Mouse (Mus musculus) midbrain, postnatal 0 days (tissue): ENCODE results near the gene 1700025G04Rik. TPM values are rescaled to one million over a fixed set of nuclear protein-coding genes. Genes with fewer than 3 reads are reported as not detected.

ENCODE experiments used
- ATAC-seq: fragments of 200-750 bp; cut with Nextera tagmentation; 2 replicates; pipeline ENCODE4 v1.8.0; 2017; ENCODE audit warnings: moderate number of reproducible peaks, mild to moderate bottlenecking, moderate TSS enrichment, moderate library complexity; ENCODE audit not compliant: low FRiP score
- DNase-seq: peaks from one replicate; pipeline ENCODE4 v3.0.0-alpha.2; 2015; ENCODE audit warnings: low spot score
- H3K27ac ChIP-seq: fragments of 300-500 bp; sonication (generic); 2 replicates; pipeline ENCODE4 v1.5.1; 2014; ENCODE audit warnings: low read depth, mild to moderate bottlenecking, low read length, mixed read lengths
- H3K27me3 ChIP-seq: fragments of 300-500 bp; sonication (generic); 2 replicates; pipeline ENCODE4 v1.6.1; 2014; ENCODE audit warnings: low read length, control low read depth, mixed read lengths; ENCODE audit not compliant: insufficient read depth
- H3K36me3 ChIP-seq: fragments of 300-500 bp; sonication (generic); 2 replicates; pipeline ENCODE4 v1.6.1; 2014; ENCODE audit warnings: low read length, control low read depth, mixed read lengths; ENCODE audit not compliant: insufficient read depth
- H3K4me1 ChIP-seq: fragments of 300-500 bp; sonication (generic); 2 replicates; pipeline ENCODE4 v1.6.1; 2014; ENCODE audit warnings: mild to moderate bottlenecking, control low read depth, antibody characterized with exemption, low read length, mixed read lengths; ENCODE audit not compliant: insufficient read depth
- H3K4me2 ChIP-seq: fragments of 300-500 bp; sonication (generic); 2 replicates; pipeline ENCODE4 v1.6.1; 2014; ENCODE audit warnings: low read depth, mild to moderate bottlenecking, low read length, mixed read lengths; ENCODE audit not compliant: poor library complexity, severe bottlenecking
- H3K4me3 ChIP-seq: fragments of 300-500 bp; sonication (generic); 2 replicates; pipeline ENCODE4 v1.5.1; 2014; ENCODE audit warnings: low read depth, mild to moderate bottlenecking, low read length, moderate library complexity
- H3K9ac ChIP-seq: fragments of 300-500 bp; sonication (generic); replicated peaks from 2 replicates; pipeline ENCODE4 v1.6.1; 2014; ENCODE audit warnings: mild to moderate bottlenecking, low read length, moderate library complexity, mixed read lengths; ENCODE audit not compliant: poor library complexity, severe bottlenecking
- H3K9me3 ChIP-seq: fragments of 300-500 bp; sonication (generic); 2 replicates; pipeline ENCODE4 v1.6.1; 2016; ENCODE audit warnings: low read length, control low read depth
- CTCF ChIP-seq: IDR thresholded peaks from 2 replicates; pipeline ENCODE4 v1.5.1; 2016; ENCODE audit warnings: antibody characterized with exemption, mild to moderate bottlenecking
- WGBS: fragments of 180-500 bp; shearing (Covaris S2); extraction: QIAGEN DNeasy Blood & Tissue Kit; methylation state at CpG from one replicate; pipeline ENCODE4 v1.1.7; 2014; 5-methylcytosine and 5-hydroxymethylcytosine counted together
- polyA plus RNA-seq: library from polyadenylated mRNA; unstranded; fragments of >200 nt; fragmentation: Nextera tagmentation; extraction: Ambion mirVana; gene quantifications from 2 replicates; pipeline ENCODE4 v1.2.1, GENCODE M21; 2015
- total RNA-seq: library from RNA; depleted of rRNA; stranded (reverse); fragments of >200 nt; gene quantifications from 2 replicates; pipeline ENCODE4 v1.2.3, GENCODE M21; 2014

The 1700025G04Rik gene
- total and polyA plus RNA-seq, 2 experiments from 2014 or later, result 22.6 to 24.0 TPM

DNA sequence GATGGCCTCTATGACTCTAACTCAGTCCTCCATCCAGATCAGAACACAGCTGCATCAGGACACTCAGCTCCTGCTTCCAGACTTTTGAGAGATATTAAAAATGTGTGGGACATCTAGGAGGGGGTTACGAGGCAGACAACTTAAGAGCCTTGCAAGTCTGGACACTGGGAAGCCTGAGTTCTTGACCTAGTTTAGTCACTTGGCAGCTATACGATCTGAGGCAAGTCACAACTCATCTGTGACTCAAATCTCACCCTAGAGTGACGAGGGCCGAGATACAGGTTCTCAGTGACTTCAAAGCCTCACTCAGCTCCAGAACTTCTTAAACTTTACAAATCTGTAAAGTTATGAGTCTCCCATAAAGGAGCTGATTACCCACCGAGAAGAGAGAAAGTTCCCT, 36.8 kb downstream of the 1700025G04Rik start:
- Histone ChIP-seq H3K27ac (no peak overlapping the region), H3K9ac (no peak overlapping the region), H3K36me3 (no peaks in the 10 kb centered on the region), H3K9me3 (no peaks in the 10 kb centered on the region), H3K4me3 (no peak overlapping the region), H3K4me1 (no peaks in the 10 kb centered on the region), H3K4me2 (no peak overlapping the region), H3K27me3 (no peaks in the 10 kb centered on the region)
- no peak for DNase-seq
- no peak for TF ChIP-seq CTCF
- ATAC-seq, result no peak
- 91% methylated on average over 5 of the region's 5 CpGs for WGBS

DNA sequence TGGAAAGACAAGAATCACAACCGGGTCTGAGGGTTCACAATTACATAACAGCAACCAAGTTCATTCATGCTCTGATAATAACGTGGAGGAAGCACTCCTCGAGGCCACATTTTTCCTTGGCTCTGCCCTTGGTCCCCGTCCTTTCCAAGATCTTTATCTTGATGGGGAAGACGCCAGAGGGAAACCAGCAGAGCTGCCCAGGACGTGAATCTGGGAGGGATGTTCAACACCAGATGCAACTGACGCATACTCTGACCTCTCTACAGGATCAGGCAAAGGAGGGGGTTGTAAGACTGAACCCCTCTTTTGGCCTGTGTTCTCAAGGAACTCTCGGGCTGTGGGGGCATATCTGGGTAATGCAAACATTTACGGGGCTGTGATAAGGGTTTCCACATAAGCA, 38.1 kb downstream of the 1700025G04Rik start:
- Histone ChIP-seq H3K4me1 (no peaks in the 10 kb centered on the region), H3K27ac (no peak overlapping the region), H3K4me3 (no peak overlapping the region), H3K4me2 (no peak overlapping the region), H3K27me3 (no peaks in the 10 kb centered on the region), H3K9ac (no peak overlapping the region), H3K36me3 (no peaks in the 10 kb centered on the region), H3K9me3 (no peaks in the 10 kb centered on the region)
- ATAC-seq (no peak), DNase-seq (no peak)
- 78% methylated on average over 9 of the region's 9 CpGs for WGBS
- no peak for TF ChIP-seq CTCF

DNA sequence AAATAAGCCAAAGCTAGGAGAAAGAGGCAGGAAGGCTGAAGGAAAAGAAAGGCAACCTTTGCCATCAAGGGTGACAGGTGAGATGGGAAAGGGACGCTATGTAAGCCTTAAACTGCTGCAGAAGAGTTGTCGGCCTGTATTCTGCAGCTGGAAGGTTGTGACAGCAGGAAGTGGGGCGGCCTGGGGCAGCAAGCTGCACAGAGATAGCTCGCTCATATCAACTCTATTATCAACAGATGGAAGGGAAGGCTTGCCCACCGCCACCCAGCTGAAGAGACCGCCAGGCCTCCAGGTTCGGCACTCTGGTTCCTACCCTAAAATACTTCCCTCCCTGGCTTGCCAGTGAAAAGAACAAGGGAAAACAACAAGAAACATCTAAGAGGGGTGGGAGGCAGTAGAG, 39.9 kb downstream of the 1700025G04Rik start:
- Histone ChIP-seq H3K4me2 (no peak overlapping the region), H3K9me3 (no peaks in the 10 kb centered on the region), H3K27ac (no peak overlapping the region), H3K9ac (no peak overlapping the region), H3K4me3 (no peak overlapping the region), H3K4me1 (no peaks in the 10 kb centered on the region), H3K36me3 (no peaks in the 10 kb centered on the region), H3K27me3 (no peaks in the 10 kb centered on the region)
- DNase-seq (no peak), ATAC-seq (no peak)
- 90% methylated on average over 7 of the region's 7 CpGs for WGBS
- TF ChIP-seq CTCF, result no peak

DNA sequence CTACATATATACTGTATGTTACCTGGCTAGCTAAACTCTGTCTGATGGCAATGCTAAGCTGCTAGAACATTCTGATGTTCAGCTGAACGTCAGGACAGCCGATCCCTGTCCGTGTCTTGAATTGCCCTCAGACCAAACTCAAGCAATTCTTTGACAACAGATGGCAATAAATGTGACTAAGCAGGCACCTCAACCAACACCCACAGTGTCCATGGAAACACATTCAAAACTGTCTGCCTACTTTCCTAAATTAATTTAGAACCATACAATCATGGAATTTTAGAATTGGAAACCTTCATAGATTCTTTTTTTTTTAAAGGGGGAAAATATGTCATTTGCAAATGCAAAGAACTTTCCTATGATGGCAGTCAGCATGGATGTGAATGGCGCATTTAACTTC, 41.6 kb downstream of the 1700025G04Rik start:
- no peaks in the 10 kb centered on the region for H3K27me3 ChIP-seq
- TF ChIP-seq CTCF, result no peak
- DNase-seq (no peak), ATAC-seq (no peak)
- H3K4me1 ChIP-seq, result no peaks in the 10 kb centered on the region
- no peaks in the 10 kb centered on the region for H3K36me3 ChIP-seq
- no peak overlapping the region for H3K9ac ChIP-seq
- no peak overlapping the region for H3K4me2 ChIP-seq
- no peaks in the 10 kb centered on the region for H3K9me3 ChIP-seq
- no peak overlapping the region for H3K4me3 ChIP-seq
- 83% methylated on average over 4 of the region's 4 CpGs for WGBS
- no peak overlapping the region for H3K27ac ChIP-seq

DNA sequence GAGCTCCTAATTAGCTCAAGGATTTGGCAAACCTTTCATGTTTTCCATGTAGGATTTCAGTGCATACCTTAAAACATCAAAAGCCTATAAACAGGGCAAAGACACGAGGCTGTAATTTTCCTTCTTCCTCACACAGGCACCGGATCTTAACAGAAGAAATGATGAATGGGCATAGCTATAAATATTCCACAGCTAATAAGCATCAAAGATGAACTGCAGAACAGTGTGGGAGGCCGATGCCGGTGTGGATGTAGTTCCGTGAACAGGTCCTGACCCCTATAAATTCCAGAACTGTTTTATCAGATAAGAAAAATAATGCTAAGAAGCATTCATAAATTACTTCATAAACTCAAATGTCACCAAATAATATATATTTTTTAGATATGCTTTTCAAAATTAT, 42.5 kb downstream of the 1700025G04Rik start:
- TF ChIP-seq CTCF, result no peak
- no peaks in the 10 kb centered on the region for H3K9me3 ChIP-seq
- 0 out of 2 replicates have a peak, but pooled peaks have one; percentile 9 for ATAC-seq
- H3K27ac ChIP-seq, result no peak overlapping the region
- no peak overlapping the region for H3K4me3 ChIP-seq
- 43% methylated on average over 5 of the region's 5 CpGs for WGBS
- no peaks in the 10 kb centered on the region for H3K4me1 ChIP-seq
- no peaks in the 10 kb centered on the region for H3K27me3 ChIP-seq
- no peak overlapping the region for H3K4me2 ChIP-seq
- DNase-seq, result no peak
- H3K9ac ChIP-seq, result no peak overlapping the region
- no peaks in the 10 kb centered on the region for H3K36me3 ChIP-seq

DNA sequence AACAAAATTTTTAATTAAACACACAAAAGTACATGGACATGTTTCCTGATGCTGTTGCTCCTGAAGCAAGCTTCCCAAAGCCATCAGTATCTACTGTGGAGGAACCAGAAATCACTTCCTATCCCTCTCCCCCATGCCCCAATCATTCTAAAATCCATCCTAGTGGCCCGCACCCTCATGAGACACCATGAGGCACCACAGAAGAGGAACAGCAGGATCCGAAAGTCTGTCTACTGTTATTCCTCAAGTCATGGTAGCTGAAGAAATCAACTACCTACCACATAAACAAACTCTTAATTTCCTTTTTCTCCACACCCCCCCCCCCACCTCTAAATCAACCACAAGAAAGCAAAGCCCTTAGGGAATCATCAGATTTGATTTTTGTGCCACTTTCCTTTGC, 46.5 kb downstream of the 1700025G04Rik start:
- no peak for TF ChIP-seq CTCF
- no peak overlapping the region for H3K4me2 ChIP-seq
- no peaks in the 10 kb centered on the region for H3K9me3 ChIP-seq
- H3K4me1 ChIP-seq, result no peaks in the 10 kb centered on the region
- ATAC-seq, result no peak
- WGBS, result 98% methylated on average over 2 of the region's 2 CpGs
- DNase-seq, result no peak
- H3K4me3 ChIP-seq, result no peak overlapping the region
- no peak overlapping the region for H3K27ac ChIP-seq
- H3K36me3 ChIP-seq, result no peaks in the 10 kb centered on the region
- no peak overlapping the region for H3K9ac ChIP-seq
- no peaks in the 10 kb centered on the region for H3K27me3 ChIP-seq
